In genomic region chr3:70324692-70325091, GRCm38 (mm10) we compare ENCODE assay signal across 11 mouse cellular contexts.
"Had no signal": no experiment of that assay in that cellular context is flagged by ENCODE, and none has a peak within 500 bp of the region (broad histone marks: within the 10 kb centered on the region; RNA-seq: fewer than 3 reads in every experiment).

No protein-coding gene starts in this region.

- ATAC-seq: liver, embryonic 12.5 days; lung, postnatal 0 days; midbrain, embryonic 13.5 days had no signal

- H3K36me3 ChIP-seq: limb, embryonic 15.5 days; liver, embryonic 12.5 days; midbrain, embryonic 13.5 days; neural tube, embryonic 15.5 days had no signal

- H3K4me1 ChIP-seq: limb, embryonic 15.5 days; liver, embryonic 12.5 days; midbrain, embryonic 13.5 days; neural tube, embryonic 15.5 days had no signal

- H3K4me3 ChIP-seq: limb, embryonic 15.5 days; liver, embryonic 12.5 days; midbrain, embryonic 13.5 days; myocyte; neural tube, embryonic 15.5 days had no signal

- H3K27ac ChIP-seq: limb, embryonic 15.5 days; liver, embryonic 12.5 days; midbrain, embryonic 13.5 days; neural tube, embryonic 15.5 days had no signal

- DNase-seq: kidney, adult 18-20 months; kidney, postnatal 10 days; spleen, adult 18-20 months; thymus, adult 2 months; thymus, postnatal 25 days had no signal

- H3K4me2 ChIP-seq: limb, embryonic 15.5 days; liver, embryonic 12.5 days; midbrain, embryonic 13.5 days; neural tube, embryonic 15.5 days had no signal

- H3K27me3 ChIP-seq: limb, embryonic 15.5 days; liver, embryonic 12.5 days; midbrain, embryonic 13.5 days; neural tube, embryonic 15.5 days had no signal

- H3K9ac ChIP-seq: limb, embryonic 15.5 days; liver, embryonic 12.5 days; midbrain, embryonic 13.5 days; neural tube, embryonic 15.5 days had no signal

- H3K9me3 ChIP-seq: limb, embryonic 15.5 days; liver, embryonic 12.5 days; midbrain, embryonic 13.5 days; neural tube, embryonic 15.5 days had no signal
